15 mouse cellular contexts compared by ENCODE assay signal in genomic region chr12:70978345-70978744, GRCm38 (mm10).
"Had no signal": no experiment of that assay in that cellular context is flagged by ENCODE, and none has a peak within 500 bp of the region (broad histone marks: within the 10 kb centered on the region; RNA-seq: fewer than 3 reads in every experiment).

No protein-coding gene starts in this region.

- H3K9ac ChIP-seq: limb, embryonic 13.5 days; liver, embryonic 13.5 days; neural tube, embryonic 12.5 days had no signal

- H3K27ac ChIP-seq: layer of hippocampus, adult 2 months; limb, embryonic 13.5 days; liver, embryonic 13.5 days; midbrain, embryonic 10.5 days; neural tube, embryonic 12.5 days had no signal

- H3K4me2 ChIP-seq: limb, embryonic 13.5 days; liver, embryonic 13.5 days; neural tube, embryonic 12.5 days had no signal

- DNase-seq: kidney, adult 8-10 months; kidney, postnatal 36 days; left cerebral cortex, postnatal 4 days; liver, embryonic 13.5 days; lung, adult 18-20 months; lung, postnatal 36 days; midbrain, embryonic 14.5 days; spleen, adult 18-20 months; thymus, adult 18-20 months; thymus, postnatal 14 days had no signal

- ATAC-seq: intestine, embryonic 16.5 days had no signal

- H3K27me3 ChIP-seq: limb, embryonic 13.5 days; liver, embryonic 13.5 days; neural tube, embryonic 12.5 days had no signal

- H3K9me3 ChIP-seq: limb, embryonic 13.5 days; liver, embryonic 13.5 days; midbrain, embryonic 10.5 days; neural tube, embryonic 12.5 days had no signal

- H3K4me3 ChIP-seq: layer of hippocampus, adult 2 months; limb, embryonic 13.5 days; liver, embryonic 13.5 days; midbrain, embryonic 10.5 days; neural tube, embryonic 12.5 days had no signal
